Mouse (Mus musculus) monocyte, adult 59 days (primary cell): ENCODE measurements around the gene Nmi. TPM values are rescaled to one million over a fixed set of nuclear protein-coding genes. Genes with fewer than 3 reads are reported as not detected.

Experiments
- total RNA-seq, 2 experiments: library from RNA; stranded (reverse); gene quantifications; one replicate each; pipeline ENCODE4 v1.2.4; 2023

The Nmi gene
- total RNA-seq = 10 to 100 TPM; 22.7 to 28.1 TPM

DNA sequence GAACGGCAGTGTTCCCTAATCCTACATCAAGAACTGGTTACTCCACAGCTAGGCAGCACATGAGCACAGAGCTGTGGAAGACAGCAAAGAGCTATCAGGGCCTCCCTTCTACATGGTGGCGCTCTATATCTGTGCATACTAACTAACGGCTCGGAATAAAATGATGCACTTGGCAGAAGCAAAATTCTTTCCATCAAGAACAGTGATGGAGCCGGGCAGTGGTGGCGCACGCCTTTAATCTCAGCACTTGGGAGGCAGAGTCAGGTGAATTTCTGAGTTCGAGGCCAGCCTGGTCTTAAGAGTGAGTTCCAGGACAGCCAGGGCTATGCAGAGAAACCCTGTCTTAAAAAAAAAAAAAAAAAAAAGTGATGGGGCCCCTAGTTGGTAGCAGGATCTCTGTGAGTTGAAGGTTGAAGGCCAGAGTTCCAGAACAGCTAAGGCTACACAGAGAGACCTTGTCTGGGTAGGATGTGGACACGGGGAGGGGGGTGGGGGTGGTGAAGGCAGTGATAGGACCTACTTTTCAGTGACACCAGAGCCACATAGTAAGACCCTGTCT is at the start of gene Nmi:
Gene Nmi (minus strand): TSS at position 85 of the 559 bp plus-strand sequence.

GRCm38 (mm10) chr2:51934574-51935334 is 38.5 kb downstream of the Nmi start, which contains the start of gene Rbm43:
Rbm43 (minus strand) TSS chr2:51935163.

Other genes starting within 250 kb of the Nmi start
- 10 to 100 TPM; 17.6 to 21.4 TPM for gene Rbm43, start 38.3 kb downstream of the Nmi start, total RNA-seq
- gene Tnfaip6, start 64.5 kb upstream of the Nmi start, total RNA-seq = 1 to 10 TPM in 1 of 2 experiments, under 1 TPM in 1; 0.70 to 1.6 TPM
- gene Rif1, start 99.3 kb upstream of the Nmi start, total RNA-seq = 10 to 100 TPM; 21.2 to 23.2 TPM